8 mouse cellular contexts compared by ENCODE assay signal in the genomic region with DNA sequence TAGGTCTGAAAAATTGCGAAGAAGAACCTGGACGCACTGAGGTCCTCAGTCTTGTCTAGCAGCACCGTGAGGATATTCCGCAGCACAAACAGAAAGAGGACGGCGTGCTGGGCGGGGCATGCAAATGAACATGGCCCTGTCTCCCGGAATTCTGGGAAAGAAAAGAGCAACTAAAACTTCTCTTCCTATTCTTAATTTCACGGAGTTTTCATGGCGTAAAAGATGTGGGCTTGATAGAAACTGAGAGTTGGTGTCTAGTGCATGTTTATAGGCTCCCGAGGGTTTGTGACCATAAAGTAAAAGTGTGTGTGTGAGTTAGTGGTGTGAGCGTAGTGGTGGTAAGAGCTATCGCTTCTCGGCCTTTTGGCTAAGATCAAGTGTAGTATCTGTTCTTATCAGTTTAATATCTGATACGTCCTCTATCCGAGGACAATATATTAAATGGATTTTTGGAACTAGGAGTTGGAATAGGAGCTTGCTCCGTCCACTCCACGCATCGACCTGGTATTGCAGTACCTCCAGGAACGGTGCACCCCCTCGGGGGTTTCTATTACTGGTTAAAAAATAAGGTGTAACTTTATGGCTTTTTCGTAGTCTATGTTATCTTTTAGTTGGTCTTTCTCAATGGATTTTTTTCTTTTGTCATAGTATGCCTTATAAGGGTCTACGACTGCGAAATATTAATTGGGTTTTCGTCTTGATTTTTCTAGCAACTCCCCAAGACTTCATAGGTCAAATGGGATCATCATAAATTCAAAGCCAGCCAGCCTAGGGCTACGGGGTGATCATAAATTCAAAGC. TPM values are rescaled to one million over a fixed set of nuclear protein-coding genes. Genes with fewer than 3 reads are reported as not detected.
A peak's percentile ranks its signal among the peaks of the same experiment; 100 is the strongest.
DNase-seq lines count a peak whose midpoint lies in the region; ATAC-seq and TF ChIP-seq lines count a peak whose summit lies in the region.

No protein-coding gene starts in this region.

- under 1% methylated on average over 26 of the region's 26 CpGs for WGBS in cerebellum, adult 2 months
- under 1% methylated on average over 26 of the region's 26 CpGs for WGBS in hindbrain, embryonic 10.5 days
- under 1% methylated on average over 26 of the region's 26 CpGs for WGBS in lung, postnatal 0 days

- no peaks in the 10 kb centered on the region for H3K36me3 ChIP-seq in hindbrain, embryonic 10.5 days
- no peaks in the 10 kb centered on the region for H3K36me3 ChIP-seq in lung, postnatal 0 days (ENCODE audit: insufficient read depth, low read length)

- peak; percentile 80; the same call in 1 of the 2 replicates for TF ChIP-seq POLR2A in cerebellum, adult 2 months (IDR thresholded peaks at IDR 0.05; ENCODE audit: borderline replicate concordance, insufficient read depth, low read length)

- DNase-seq in MEL-GATA-1-ER (ENCODE audit: extremely low read depth, low read depth) = peak; percentile 100
- peak; percentile 85 to 87 for DNase-seq in cerebellum, adult 2 months
- peak; percentile 91 for DNase-seq in forelimb bud, embryonic 11.5 days (ENCODE audit: low read depth, low spot score)
- DNase-seq in hindbrain, embryonic 10.5 days (ENCODE audit: low spot score) = peak; percentile 85
- peak; percentile 90 for DNase-seq in layer of hippocampus, adult 9-11 months
- DNase-seq in lung, postnatal 0 days (ENCODE audit: low spot score) = peak; percentile 91
- peak; percentile 59 for DNase-seq in ovary, postnatal 14 days (ENCODE audit: low spot score)
- DNase-seq in thymus, postnatal 14 days = peak; percentile 87

- H3K4me1 ChIP-seq in cerebellum, adult 2 months (ENCODE audit: control insufficient read depth, insufficient read depth, low read length) = no peaks in the 10 kb centered on the region
- no peaks in the 10 kb centered on the region; the same call in 1 of the 2 replicates for H3K4me1 ChIP-seq in hindbrain, embryonic 10.5 days (replicated peaks)
- no peaks in the 10 kb centered on the region for H3K4me1 ChIP-seq in lung, postnatal 0 days (ENCODE audit: insufficient read depth, low read depth, low read length)

- H3K9me3 ChIP-seq in hindbrain, embryonic 10.5 days = no peaks in the 10 kb centered on the region
- no peaks in the 10 kb centered on the region for H3K9me3 ChIP-seq in lung, postnatal 0 days (ENCODE audit: low read length)

- no peak for TF ChIP-seq CTCF in cerebellum, adult 2 months (IDR thresholded peaks at IDR 0.05; ENCODE audit: borderline replicate concordance, insufficient read depth, low read depth, low read length)
- no peak for TF ChIP-seq CTCF in lung, postnatal 0 days (IDR thresholded peaks at IDR 0.05)

- peak overlapping the region; percentile 84 for H3K27ac ChIP-seq in cerebellum, adult 2 months (ENCODE audit: insufficient read depth, low read length)
- H3K27ac ChIP-seq in hindbrain, embryonic 10.5 days = peak overlapping the region; percentile 98
- H3K27ac ChIP-seq in lung, postnatal 0 days (ENCODE audit: low read length) = peak overlapping the region; percentile 65

- peak; percentile 50; the same call in 1 of the 2 replicates for TF ChIP-seq EP300 in lung, postnatal 0 days (IDR thresholded peaks at IDR 0.05)

- H3K27me3 ChIP-seq in cerebellum, adult 2 months (ENCODE audit: control insufficient read depth, insufficient read depth, low read length) = no peaks in the 10 kb centered on the region
- H3K27me3 ChIP-seq in hindbrain, embryonic 10.5 days (ENCODE audit: insufficient read depth, poor library complexity, severe bottlenecking) = peaks cover 6% of the 10 kb centered on the region; the same call in 1 of the 2 replicates
- no peaks in the 10 kb centered on the region for H3K27me3 ChIP-seq in lung, postnatal 0 days (replicated peaks; ENCODE audit: insufficient read depth, low read length)

- H3K4me2 ChIP-seq in lung, postnatal 0 days (replicated peaks; ENCODE audit: low read depth, low read length) = peak overlapping the region; percentile 68

- ATAC-seq in lung, postnatal 0 days = peak; percentile 86

- H3K4me3 ChIP-seq in cerebellum, adult 2 months (replicated peaks; ENCODE audit: insufficient read depth, low read depth, low read length) = peak overlapping the region; percentile 94
- peak overlapping the region; percentile 63 for H3K4me3 ChIP-seq in hindbrain, embryonic 10.5 days
- peak overlapping the region; percentile 45 for H3K4me3 ChIP-seq in lung, postnatal 0 days (ENCODE audit: low read depth, low read length)

- H3K9ac ChIP-seq in lung, postnatal 0 days (replicated peaks; ENCODE audit: low read depth) = peak overlapping the region; percentile 69

RNA-seq across cellular contexts. Expression of a gene that starts 15.2 kb away (rescaled TPM):
- 0.03 TPM in 1 of 2 replicates, not detected in the other for polyA plus RNA-seq in cerebellum, adult 2 months (2012; rRNA removed)
- polyA plus RNA-seq in hindbrain, embryonic 10.5 days (2016; fragmentation: Nextera tagmentation; extraction: Ambion mirVana) = 0.11 and 0.30 TPM in 2 replicates
- polyA plus RNA-seq in lung, postnatal 0 days (2015; fragmentation: Nextera tagmentation; extraction: Ambion mirVana) = 0.75 and 1.3 TPM in 2 replicates

RNA-seq across cellular contexts. Expression of a gene that starts 27.5 kb away (rescaled TPM):
- polyA plus RNA-seq in cerebellum, adult 2 months (2012; rRNA removed) = 116 and 117 TPM in 2 replicates
- 78.9 and 89.2 TPM in 2 replicates for polyA plus RNA-seq in hindbrain, embryonic 10.5 days (2016; fragmentation: Nextera tagmentation; extraction: Ambion mirVana)
- polyA plus RNA-seq in lung, postnatal 0 days (2015; fragmentation: Nextera tagmentation; extraction: Ambion mirVana) = 26.5 and 30.9 TPM in 2 replicates

RNA-seq across cellular contexts. Expression of a gene that starts 31.0 kb away (rescaled TPM):
- 8.6 and 9.8 TPM in 2 replicates for polyA plus RNA-seq in cerebellum, adult 2 months (2012; rRNA removed)
- polyA plus RNA-seq in hindbrain, embryonic 10.5 days (2016; fragmentation: Nextera tagmentation; extraction: Ambion mirVana) = 13.9 and 17.2 TPM in 2 replicates
- 9.0 and 9.5 TPM in 2 replicates for polyA plus RNA-seq in lung, postnatal 0 days (2015; fragmentation: Nextera tagmentation; extraction: Ambion mirVana)

Comparison
In these comparisons a context has a peak if more than half of its experiments do, and no peak if none do; other contexts are left out.
1. Peak in every context shown above with its lines: DNase-seq, ATAC-seq, H3K4me3 ChIP-seq and H3K27ac ChIP-seq.